Mouse (Mus musculus): ENCODE measurements around the gene Grsf1. TPM values are rescaled to one million over a fixed set of nuclear protein-coding genes. Genes with fewer than 3 reads are reported as not detected.

Gene Grsf1
- polyA plus RNA-seq, 1 experiment from 2014 or later = 95.3 TPM

DNA sequence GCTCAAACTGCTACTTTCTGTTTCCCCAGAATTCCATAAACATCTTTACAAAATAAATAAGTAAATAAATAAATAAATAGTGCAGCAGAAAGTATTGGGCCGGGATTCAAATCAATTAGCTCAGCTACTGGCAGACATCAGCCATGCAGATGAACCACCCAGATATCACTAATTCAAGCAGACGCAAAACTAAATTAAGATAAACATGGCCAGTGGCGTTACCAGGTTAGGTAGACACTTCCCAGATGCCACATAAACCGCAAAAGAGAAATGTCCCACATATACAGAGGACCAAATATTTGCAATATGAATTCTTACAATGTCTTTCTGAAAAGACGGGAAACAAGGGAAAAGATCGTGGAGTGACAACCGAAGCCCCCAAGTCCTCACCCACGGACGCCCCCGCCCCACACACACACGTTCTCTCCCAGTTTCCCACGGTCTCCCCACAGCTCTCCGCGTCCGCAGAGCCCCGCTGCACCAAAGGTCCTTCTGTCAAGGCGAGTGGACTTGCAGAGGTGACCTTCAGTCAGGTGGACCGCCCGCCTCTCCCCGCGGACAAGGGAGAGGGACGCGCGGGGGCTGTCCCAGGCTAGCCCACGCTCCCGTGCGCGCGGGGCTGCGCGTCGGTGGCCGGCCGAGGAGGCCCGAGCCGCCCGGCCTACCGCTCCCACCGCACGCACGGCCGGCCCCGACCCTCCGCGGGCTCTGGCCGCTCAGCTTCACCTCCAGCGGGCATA is 1.1 kb downstream of the Grsf1 start:
- peak; percentile 17; the same call in 1 of the 2 replicates for ATAC-seq (ENCODE audit: insufficient number of reproducible peaks, insufficient read depth, low FRiP score, low read depth)

DNA sequence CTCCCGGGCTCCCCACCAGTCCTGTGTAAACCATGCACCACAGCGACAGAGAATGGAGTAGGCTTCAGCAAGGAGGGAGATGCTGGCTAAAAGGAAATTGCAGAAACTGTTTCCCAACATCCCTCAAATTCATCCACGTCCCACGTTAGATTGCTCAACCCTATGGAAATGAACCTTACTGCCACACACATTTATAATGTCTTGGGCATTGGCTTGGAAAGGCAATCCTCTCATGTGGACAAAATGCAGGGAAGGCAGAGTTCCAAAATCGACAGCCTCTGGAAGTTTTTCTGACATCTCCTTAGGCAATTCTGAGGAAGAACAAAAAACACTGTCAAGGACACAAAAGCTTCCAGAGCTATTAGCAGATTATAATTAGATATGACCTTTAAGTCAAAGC is 12.1 kb downstream of the Grsf1 start:
- no peak overlapping the region for H3K4me2 ChIP-seq (ENCODE audit: low read length)
- H3K9me3 ChIP-seq (ENCODE audit: control insufficient read depth, low read length) = no peaks in the 10 kb centered on the region
- H3K36me3 ChIP-seq (ENCODE audit: control insufficient read depth, insufficient read depth, low read length) = peaks cover 98% of the 10 kb centered on the region
- WGBS = 89% methylated on average over 5 of the region's 5 CpGs
- no peaks in the 10 kb centered on the region for H3K27me3 ChIP-seq (ENCODE audit: control insufficient read depth, insufficient read depth, low read length)
- ATAC-seq (ENCODE audit: insufficient number of reproducible peaks, insufficient read depth, low FRiP score, low read depth) = no peak
- no peak overlapping the region for H3K27ac ChIP-seq (replicated peaks in 1 of 2; ENCODE audit: control insufficient read depth in 1 of 2, insufficient read depth in 1 of 2, low read depth in 2 of 2, low read length in 2 of 2)
- H3K4me3 ChIP-seq (ENCODE audit: control insufficient read depth in 1 of 2, insufficient read depth in 1 of 2, low read depth in 1 of 2, low read length in 2 of 2) = no peak overlapping the region
- no peaks in the 10 kb centered on the region for H3K4me1 ChIP-seq (ENCODE audit: control insufficient read depth in 2 of 2, insufficient read depth in 2 of 2, low read length in 2 of 2)
- H3K9ac ChIP-seq (ENCODE audit: low read length) = no peak overlapping the region

More for the DNA sequence above, 1.1 kb downstream of the Grsf1 start:
- Histone ChIP-seq H3K4me3 (ENCODE audit: control insufficient read depth in 1 of 2, insufficient read depth in 1 of 2, low read depth in 1 of 2, low read length in 2 of 2) (peak overlapping the region; percentile 81 to 92), H3K36me3 (ENCODE audit: control insufficient read depth, insufficient read depth, low read length) (peaks cover 39% of the 10 kb centered on the region), H3K27me3 (ENCODE audit: control insufficient read depth, insufficient read depth, low read length) (no peaks in the 10 kb centered on the region), H3K9ac (ENCODE audit: low read length) (peak overlapping the region; percentile 98), H3K4me2 (ENCODE audit: low read length) (peak overlapping the region; percentile 65), H3K9me3 (ENCODE audit: control insufficient read depth, low read length) (no peaks in the 10 kb centered on the region), H3K4me1 (ENCODE audit: control insufficient read depth in 2 of 2, insufficient read depth in 2 of 2, low read length in 2 of 2) (peaks cover 2 to 13% of the 10 kb centered on the region in 2 experiments; a peak in 3 of 4 replicates), H3K27ac (replicated peaks in 1 of 2; ENCODE audit: control insufficient read depth in 1 of 2, insufficient read depth in 1 of 2, low read depth in 2 of 2, low read length in 2 of 2) (peak overlapping the region; percentile 88 to 97)
- WGBS = under 1% methylated on average over 43 of the region's 47 CpGs

DNA sequence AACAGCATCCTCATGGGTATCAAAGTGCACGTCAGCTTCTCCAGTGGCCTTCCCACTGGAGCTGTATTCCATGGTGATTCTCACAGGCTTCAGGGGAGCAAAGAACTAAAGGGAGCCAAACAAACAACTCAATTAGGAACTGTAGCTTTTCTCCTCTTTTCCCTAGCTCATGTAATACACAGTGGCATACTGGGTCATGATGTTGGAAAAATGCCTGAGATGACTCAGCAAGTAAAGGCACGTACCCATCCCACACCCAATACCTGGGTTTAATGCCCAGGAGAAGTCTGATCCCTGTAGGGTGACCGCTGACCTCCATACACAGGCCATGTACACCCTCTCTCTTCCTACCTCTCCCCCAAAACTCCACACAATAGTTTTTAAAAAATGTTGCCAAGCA is 12.8 kb downstream of the Grsf1 start:
- Histone ChIP-seq H3K4me1 (ENCODE audit: control insufficient read depth in 2 of 2, insufficient read depth in 2 of 2, low read length in 2 of 2) (no peaks in the 10 kb centered on the region), H3K36me3 (ENCODE audit: control insufficient read depth, insufficient read depth, low read length) (peaks cover 98% of the 10 kb centered on the region), H3K27ac (replicated peaks in 1 of 2; ENCODE audit: control insufficient read depth in 1 of 2, insufficient read depth in 1 of 2, low read depth in 2 of 2, low read length in 2 of 2) (no peak overlapping the region), H3K9me3 (ENCODE audit: control insufficient read depth, low read length) (no peaks in the 10 kb centered on the region), H3K9ac (ENCODE audit: low read length) (no peak overlapping the region), H3K4me2 (ENCODE audit: low read length) (no peak overlapping the region), H3K4me3 (ENCODE audit: control insufficient read depth in 1 of 2, insufficient read depth in 1 of 2, low read depth in 1 of 2, low read length in 2 of 2) (no peak overlapping the region), H3K27me3 (ENCODE audit: control insufficient read depth, insufficient read depth, low read length) (no peaks in the 10 kb centered on the region)
- ATAC-seq (ENCODE audit: insufficient number of reproducible peaks, insufficient read depth, low FRiP score, low read depth) = no peak
- WGBS = 98% methylated on average over 3 of the region's 3 CpGs

DNA sequence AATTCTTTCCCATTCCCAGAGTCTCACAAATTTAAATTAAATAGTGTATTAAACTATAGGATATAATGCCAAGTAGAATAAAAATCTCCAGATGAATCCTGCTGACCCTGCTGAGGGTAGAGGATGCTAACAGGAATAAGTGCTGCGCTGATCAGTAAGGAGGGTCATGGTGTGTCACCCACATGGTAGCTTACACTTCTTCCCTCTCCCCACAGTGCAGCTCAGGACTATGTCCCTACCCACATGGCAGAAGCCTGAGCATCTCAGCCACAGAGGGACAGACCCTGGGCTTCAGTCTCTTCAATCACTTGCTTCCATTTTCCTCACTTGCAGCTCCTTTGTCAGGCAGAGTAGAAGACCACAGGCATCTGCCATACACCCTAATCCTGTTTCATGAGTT is 18.1 kb downstream of the Grsf1 start:
- H3K36me3 ChIP-seq (ENCODE audit: control insufficient read depth, insufficient read depth, low read length) = peaks cover 87% of the 10 kb centered on the region
- H3K9me3 ChIP-seq (ENCODE audit: control insufficient read depth, low read length) = no peaks in the 10 kb centered on the region
- H3K4me2 ChIP-seq (ENCODE audit: low read length) = no peak overlapping the region
- no peak for ATAC-seq (ENCODE audit: insufficient number of reproducible peaks, insufficient read depth, low FRiP score, low read depth)
- no peak overlapping the region for H3K4me3 ChIP-seq (ENCODE audit: control insufficient read depth in 1 of 2, insufficient read depth in 1 of 2, low read depth in 1 of 2, low read length in 2 of 2)
- H3K9ac ChIP-seq (ENCODE audit: low read length) = no peak overlapping the region
- WGBS = 100% methylated on average over 1 of the region's 1 CpGs
- H3K4me1 ChIP-seq (ENCODE audit: control insufficient read depth in 2 of 2, insufficient read depth in 2 of 2, low read length in 2 of 2) = peaks cover 0 to 6% of the 10 kb centered on the region in 2 experiments; a peak in 1 of 4 replicates
- H3K27ac ChIP-seq (replicated peaks in 1 of 2; ENCODE audit: control insufficient read depth in 1 of 2, insufficient read depth in 1 of 2, low read depth in 2 of 2, low read length in 2 of 2) = no peak overlapping the region
- no peaks in the 10 kb centered on the region for H3K27me3 ChIP-seq (ENCODE audit: control insufficient read depth, insufficient read depth, low read length)

DNA sequence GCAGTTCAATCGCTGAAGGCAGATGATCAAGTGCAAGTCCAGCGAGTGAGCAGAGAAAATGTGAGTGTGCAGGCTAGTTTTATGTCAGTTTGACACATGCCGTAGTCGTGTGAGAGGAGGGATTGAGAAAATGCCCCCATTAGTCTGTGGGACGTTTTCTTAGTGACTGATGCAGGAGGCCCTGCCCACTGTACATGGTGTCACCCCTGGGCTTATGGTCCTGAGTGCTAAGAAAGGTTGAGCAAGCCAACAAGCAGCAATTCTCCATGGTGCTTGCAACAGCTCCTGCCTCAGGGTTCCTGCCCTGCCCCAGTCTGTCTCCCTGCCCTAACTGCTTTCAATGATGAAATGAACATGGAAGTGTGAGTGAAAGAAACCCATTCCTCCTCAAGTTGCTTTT is 23.4 kb downstream of the Grsf1 start:
- H3K4me2 ChIP-seq (ENCODE audit: low read length) = no peak overlapping the region
- no peak for ATAC-seq (ENCODE audit: insufficient number of reproducible peaks, insufficient read depth, low FRiP score, low read depth)
- H3K27me3 ChIP-seq (ENCODE audit: control insufficient read depth, insufficient read depth, low read length) = no peaks in the 10 kb centered on the region
- H3K4me3 ChIP-seq (ENCODE audit: control insufficient read depth in 1 of 2, insufficient read depth in 1 of 2, low read depth in 1 of 2, low read length in 2 of 2) = no peak overlapping the region
- peaks cover 8 to 21% of the 10 kb centered on the region in 2 experiments for H3K4me1 ChIP-seq (ENCODE audit: control insufficient read depth in 2 of 2, insufficient read depth in 2 of 2, low read length in 2 of 2)
- no peak overlapping the region for H3K9ac ChIP-seq (ENCODE audit: low read length)
- WGBS = 72% methylated on average over 5 of the region's 5 CpGs
- no peak overlapping the region for H3K27ac ChIP-seq (replicated peaks in 1 of 2; ENCODE audit: control insufficient read depth in 1 of 2, insufficient read depth in 1 of 2, low read depth in 2 of 2, low read length in 2 of 2)
- H3K9me3 ChIP-seq (ENCODE audit: control insufficient read depth, low read length) = no peaks in the 10 kb centered on the region
- H3K36me3 ChIP-seq (ENCODE audit: control insufficient read depth, insufficient read depth, low read length) = peaks cover 74% of the 10 kb centered on the region

DNA sequence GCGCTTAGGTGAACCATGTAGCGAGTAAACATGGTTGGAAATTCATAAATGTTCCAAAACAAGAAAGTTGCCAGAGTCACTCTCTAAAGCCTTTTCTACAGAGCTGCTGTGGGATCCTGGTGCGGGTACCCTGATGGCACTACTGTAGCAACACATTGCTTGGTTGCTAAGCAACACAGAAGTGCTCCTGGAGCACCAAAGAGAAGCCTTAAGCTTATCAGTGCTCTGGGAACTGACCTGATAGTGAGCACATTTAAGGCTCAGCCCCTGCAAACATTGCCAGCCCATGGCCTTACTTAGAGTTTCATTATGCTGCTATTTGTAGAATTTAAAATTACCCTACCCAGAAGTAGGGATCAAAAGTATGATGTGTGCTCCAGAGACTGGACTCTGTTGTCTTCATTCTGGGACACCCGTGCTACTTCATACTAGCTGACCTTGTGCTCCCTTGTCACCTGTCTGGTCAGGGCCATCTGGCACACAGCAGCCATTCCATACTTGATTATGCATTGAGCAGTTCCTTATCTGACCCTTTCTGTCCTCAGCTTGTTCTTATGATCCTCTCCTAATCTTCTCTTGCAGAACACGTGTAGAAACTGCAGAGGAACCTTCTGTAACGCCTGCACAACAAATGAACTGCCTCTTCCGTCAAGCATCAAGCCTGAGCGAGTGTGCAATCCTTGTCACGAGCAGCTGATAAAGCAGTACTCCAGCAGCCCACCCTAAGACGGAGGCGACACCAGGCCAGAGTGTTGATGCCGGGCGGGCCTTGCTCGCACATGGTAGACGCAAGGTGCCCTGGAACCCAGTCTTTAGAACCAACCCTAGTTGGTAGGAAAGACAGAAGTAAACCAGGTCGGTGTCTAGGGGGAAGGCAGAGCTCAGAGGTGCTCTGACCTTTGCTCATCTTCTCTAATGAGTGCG is 26.5 kb downstream of the Grsf1 start:
- Histone ChIP-seq H3K4me1 (ENCODE audit: control insufficient read depth in 2 of 2, insufficient read depth in 2 of 2, low read length in 2 of 2) (peaks cover 8 to 15% of the 10 kb centered on the region in 2 experiments), H3K27me3 (ENCODE audit: control insufficient read depth, insufficient read depth, low read length) (no peaks in the 10 kb centered on the region), H3K4me2 (ENCODE audit: low read length) (no peak overlapping the region), H3K9me3 (ENCODE audit: control insufficient read depth, low read length) (no peaks in the 10 kb centered on the region), H3K4me3 (ENCODE audit: control insufficient read depth in 1 of 2, insufficient read depth in 1 of 2, low read depth in 1 of 2, low read length in 2 of 2) (no peak overlapping the region), H3K36me3 (ENCODE audit: control insufficient read depth, insufficient read depth, low read length) (peaks cover 74% of the 10 kb centered on the region), H3K27ac (replicated peaks in 1 of 2; ENCODE audit: control insufficient read depth in 1 of 2, insufficient read depth in 1 of 2, low read depth in 2 of 2, low read length in 2 of 2) (peak overlapping the region; percentile 8 to 39; a peak in 3 of 4 replicates), H3K9ac (ENCODE audit: low read length) (no peak overlapping the region)
- peak; percentile 67 for ATAC-seq (ENCODE audit: insufficient number of reproducible peaks, insufficient read depth, low FRiP score, low read depth)
- 30% methylated on average over 17 of the region's 17 CpGs for WGBS

DNA sequence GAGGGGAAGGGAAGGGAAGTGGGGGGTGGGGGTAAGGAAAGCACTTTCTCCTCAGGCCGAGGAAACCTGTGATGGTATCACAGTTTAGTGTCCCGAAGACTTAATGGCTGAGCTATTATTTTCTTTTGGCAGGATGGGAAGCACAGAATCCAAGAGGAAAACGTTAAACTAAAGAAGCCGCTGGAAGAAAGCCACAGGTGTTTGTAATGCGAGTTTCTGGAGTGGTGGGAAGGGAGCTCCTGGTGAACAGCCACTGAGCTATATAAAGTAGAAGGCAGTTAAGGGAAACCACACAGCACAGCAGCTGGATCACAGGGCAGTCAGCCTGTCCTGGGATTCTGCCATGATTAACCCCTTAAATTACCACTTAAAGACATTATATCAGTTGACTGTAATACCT is 30.6 kb downstream of the Grsf1 start:
- 65% methylated on average over 5 of the region's 5 CpGs for WGBS
- no peak for ATAC-seq (ENCODE audit: insufficient number of reproducible peaks, insufficient read depth, low FRiP score, low read depth)
- H3K9me3 ChIP-seq (ENCODE audit: control insufficient read depth, low read length) = no peaks in the 10 kb centered on the region
- H3K36me3 ChIP-seq (ENCODE audit: control insufficient read depth, insufficient read depth, low read length) = peaks cover 64% of the 10 kb centered on the region
- no peak overlapping the region for H3K9ac ChIP-seq (ENCODE audit: low read length)
- H3K27me3 ChIP-seq (ENCODE audit: control insufficient read depth, insufficient read depth, low read length) = no peaks in the 10 kb centered on the region
- H3K4me1 ChIP-seq (ENCODE audit: control insufficient read depth in 2 of 2, insufficient read depth in 2 of 2, low read length in 2 of 2) = peaks cover 8 to 15% of the 10 kb centered on the region in 2 experiments
- H3K4me2 ChIP-seq (ENCODE audit: low read length) = no peak overlapping the region
- no peak overlapping the region for H3K27ac ChIP-seq (replicated peaks in 1 of 2; ENCODE audit: control insufficient read depth in 1 of 2, insufficient read depth in 1 of 2, low read depth in 2 of 2, low read length in 2 of 2)
- no peak overlapping the region for H3K4me3 ChIP-seq (ENCODE audit: control insufficient read depth in 1 of 2, insufficient read depth in 1 of 2, low read depth in 1 of 2, low read length in 2 of 2)
